ENCODE assay signal across 13 mouse cellular contexts in genomic region chr19:10695801-10696200, GRCm38 (mm10). TPM values are rescaled to one million over a fixed set of nuclear protein-coding genes. Genes with fewer than 3 reads are reported as not detected.
DNase-seq lines count a peak whose midpoint lies in the region; ATAC-seq and TF ChIP-seq lines count a peak whose summit lies in the region.
"Had no signal": no experiment of that assay in that cellular context is flagged by ENCODE, and none has a peak within 500 bp of the region (broad histone marks: within the 10 kb centered on the region; RNA-seq: fewer than 3 reads in every experiment).

No protein-coding gene starts in this region.

- H3K27ac ChIP-seq in heart, embryonic 13.5 days (replicated peaks), result peak overlapping the region; percentile 30; the same call in 1 of the 2 replicates
- H3K27ac ChIP-seq in midbrain, embryonic 10.5 days (replicated peaks), result peak overlapping the region; percentile 46
- no peak overlapping the region for H3K27ac ChIP-seq in midbrain, embryonic 11.5 days (ENCODE audit: low read depth, low read length)
- peak overlapping the region; percentile 68 for H3K27ac ChIP-seq in intestine, postnatal 0 days (ENCODE audit: low read depth, low read length)
- peak overlapping the region; percentile 48; the same call in 1 of the 2 replicates for H3K27ac ChIP-seq in stomach, embryonic 14.5 days (ENCODE audit: low read length)

- DNase-seq in heart, postnatal 4 days, result no peak
- DNase-seq in midbrain, embryonic 10.5 days (ENCODE audit: low spot score), result no peak
- DNase-seq in midbrain, embryonic 11.5 days (ENCODE audit: low spot score, missing footprints), result no peak
- DNase-seq in cerebellum, postnatal 25 days, result no peak
- no peak for DNase-seq in urinary bladder, postnatal 4 days (ENCODE audit: low spot score in 2 of 2)
- DNase-seq: lung, postnatal 4 days had no signal

- no peak overlapping the region for H3K4me3 ChIP-seq in heart, embryonic 13.5 days
- H3K4me3 ChIP-seq in midbrain, embryonic 10.5 days, result no peak overlapping the region
- H3K4me3 ChIP-seq in midbrain, embryonic 11.5 days (ENCODE audit: low read depth, low read length), result no peak overlapping the region
- H3K4me3 ChIP-seq in intestine, postnatal 0 days (ENCODE audit: low read depth, low read length), result no peak overlapping the region
- H3K4me3 ChIP-seq in stomach, embryonic 14.5 days (ENCODE audit: low read depth, low read length), result no peak overlapping the region

- no peak for ATAC-seq in heart, embryonic 13.5 days (ENCODE audit: extremely low read depth, insufficient number of reproducible peaks, low FRiP score, low TSS enrichment)
- no peak for ATAC-seq in midbrain, embryonic 11.5 days (ENCODE audit: low FRiP score)
- ATAC-seq in intestine, postnatal 0 days, result no peak
- ATAC-seq in stomach, embryonic 14.5 days (ENCODE audit: insufficient number of reproducible peaks, insufficient read depth, low FRiP score, low read depth), result no peak
- ATAC-seq: Patski had no signal

- H3K36me3 ChIP-seq in heart, embryonic 13.5 days, result no peaks in the 10 kb centered on the region; the same call in 1 of the 2 replicates
- H3K36me3 ChIP-seq in midbrain, embryonic 10.5 days, result no peaks in the 10 kb centered on the region
- no peaks in the 10 kb centered on the region for H3K36me3 ChIP-seq in midbrain, embryonic 11.5 days (ENCODE audit: control insufficient read depth, insufficient read depth, low read length)
- H3K36me3 ChIP-seq in intestine, postnatal 0 days (ENCODE audit: control insufficient read depth, insufficient read depth), result no peaks in the 10 kb centered on the region; the same call in 1 of the 2 replicates
- no peaks in the 10 kb centered on the region for H3K36me3 ChIP-seq in stomach, embryonic 14.5 days (ENCODE audit: control insufficient read depth, insufficient read depth, low read length)

- peaks cover 73% of the 10 kb centered on the region for H3K4me1 ChIP-seq in heart, embryonic 13.5 days
- peaks cover 55% of the 10 kb centered on the region for H3K4me1 ChIP-seq in midbrain, embryonic 10.5 days
- peaks cover 27% of the 10 kb centered on the region for H3K4me1 ChIP-seq in midbrain, embryonic 11.5 days (ENCODE audit: control insufficient read depth, insufficient read depth, low read length)
- peaks cover 58% of the 10 kb centered on the region for H3K4me1 ChIP-seq in intestine, postnatal 0 days (replicated peaks; ENCODE audit: control insufficient read depth, insufficient read depth, low read length)
- H3K4me1 ChIP-seq in stomach, embryonic 14.5 days (ENCODE audit: control insufficient read depth, insufficient read depth, low read length), result peaks cover 48% of the 10 kb centered on the region

- H3K27me3 ChIP-seq in heart, embryonic 13.5 days (replicated peaks), result no peaks in the 10 kb centered on the region
- 0 out of 2 replicates have a peak, but pooled peaks cover 4% of the 10 kb centered on the region for H3K27me3 ChIP-seq in midbrain, embryonic 10.5 days (ENCODE audit: low read depth, poor library complexity, severe bottlenecking)
- H3K27me3 ChIP-seq in midbrain, embryonic 11.5 days (ENCODE audit: control insufficient read depth, insufficient read depth, low read length), result no peaks in the 10 kb centered on the region
- H3K27me3 ChIP-seq in intestine, postnatal 0 days (replicated peaks; ENCODE audit: control insufficient read depth, insufficient read depth, low read length), result no peaks in the 10 kb centered on the region
- H3K27me3 ChIP-seq in stomach, embryonic 14.5 days (ENCODE audit: control insufficient read depth, insufficient read depth, low read length), result no peaks in the 10 kb centered on the region
- H3K27me3 ChIP-seq: Patski had no signal

- no peak for TF ChIP-seq CTCF in intestine, postnatal 0 days (IDR thresholded peaks at IDR 0.05; ENCODE audit: low read depth)

- 59% methylated on average over 7 of the region's 7 CpGs for WGBS in heart, embryonic 13.5 days
- WGBS in midbrain, embryonic 10.5 days, result 46% methylated on average over 7 of the region's 7 CpGs
- WGBS in midbrain, embryonic 11.5 days, result 41% methylated on average over 7 of the region's 7 CpGs
- 64% methylated on average over 7 of the region's 7 CpGs for WGBS in intestine, postnatal 0 days
- WGBS in stomach, embryonic 14.5 days, result 61% methylated on average over 7 of the region's 7 CpGs

- no peak overlapping the region for H3K4me2 ChIP-seq in heart, embryonic 13.5 days
- no peak overlapping the region for H3K4me2 ChIP-seq in midbrain, embryonic 11.5 days
- H3K4me2 ChIP-seq in intestine, postnatal 0 days (replicated peaks; ENCODE audit: low read depth), result peak overlapping the region; percentile 17; the same call in 1 of the 2 replicates
- no peak overlapping the region for H3K4me2 ChIP-seq in stomach, embryonic 14.5 days (replicated peaks; ENCODE audit: low read depth, low read length)

- no peaks in the 10 kb centered on the region for H3K9me3 ChIP-seq in heart, embryonic 13.5 days
- no peaks in the 10 kb centered on the region for H3K9me3 ChIP-seq in midbrain, embryonic 10.5 days (replicated peaks)
- no peaks in the 10 kb centered on the region for H3K9me3 ChIP-seq in midbrain, embryonic 11.5 days (ENCODE audit: control insufficient read depth, low read length)
- no peaks in the 10 kb centered on the region for H3K9me3 ChIP-seq in intestine, postnatal 0 days (ENCODE audit: control insufficient read depth)
- no peaks in the 10 kb centered on the region for H3K9me3 ChIP-seq in stomach, embryonic 14.5 days (ENCODE audit: control insufficient read depth, low read depth, low read length)

- peak overlapping the region; percentile 61 for H3K9ac ChIP-seq in heart, embryonic 13.5 days
- no peak overlapping the region; the same call in 1 of the 2 replicates for H3K9ac ChIP-seq in midbrain, embryonic 11.5 days (ENCODE audit: low read length)
- 0 out of 2 replicates have a peak overlapping the region, but pooled peaks have one; percentile 11 for H3K9ac ChIP-seq in intestine, postnatal 0 days (ENCODE audit: low read depth, low read length)
- H3K9ac ChIP-seq in stomach, embryonic 14.5 days (replicated peaks; ENCODE audit: low read depth, low read length), result no peak overlapping the region

RNA-seq across cellular contexts. Expression of gene Vps37c, which starts 7.3 kb away (rescaled TPM):
- polyA plus RNA-seq in heart, embryonic 13.5 days (2015; fragmentation: Nextera tagmentation; extraction: Ambion mirVana), result 28.4 and 30.3 TPM in 2 replicates
- 10 to 100 TPM; 26.1 to 27.9 TPM for total RNA-seq in heart, postnatal 4 days (2021)
- polyA plus RNA-seq in midbrain, embryonic 10.5 days (2016; fragmentation: Nextera tagmentation; extraction: Ambion mirVana), result 33.8 and 36.0 TPM in 2 replicates
- polyA plus RNA-seq in midbrain, embryonic 11.5 days (2014; fragmentation: Nextera tagmentation; extraction: Ambion mirVana), result 23.1 and 26.0 TPM in 2 replicates
- polyA plus RNA-seq in intestine, postnatal 0 days (2015; fragmentation: Nextera tagmentation; extraction: Ambion mirVana), result 31.3 and 32.2 TPM in 2 replicates
- polyA plus RNA-seq in stomach, embryonic 14.5 days (2014; fragmentation: Nextera tagmentation; extraction: Ambion mirVana), result 37.5 and 40.4 TPM in 2 replicates

RNA-seq across cellular contexts. Expression of gene Pga5, which starts 17.9 kb away (rescaled TPM):
- polyA plus RNA-seq in heart, embryonic 13.5 days (2015; fragmentation: Nextera tagmentation; extraction: Ambion mirVana), result not detected in 2 replicates
- not detected for total RNA-seq in heart, postnatal 4 days (2021)
- not detected in 2 replicates for polyA plus RNA-seq in midbrain, embryonic 10.5 days (2016; fragmentation: Nextera tagmentation; extraction: Ambion mirVana)
- polyA plus RNA-seq in midbrain, embryonic 11.5 days (2014; fragmentation: Nextera tagmentation; extraction: Ambion mirVana), result not detected in 2 replicates
- 5.0 and 24.6 TPM in 2 replicates for polyA plus RNA-seq in intestine, postnatal 0 days (2015; fragmentation: Nextera tagmentation; extraction: Ambion mirVana)
- polyA plus RNA-seq in stomach, embryonic 14.5 days (2014; fragmentation: Nextera tagmentation; extraction: Ambion mirVana), result 10.2 and 14.1 TPM in 2 replicates
- total RNA-seq: granulocyte monocyte progenitor cell, adult 5-6 weeks; layer of hippocampus, adult 18-20 months had no signal
- polyA plus RNA-seq: C2C12 had no signal

RNA-seq across cellular contexts. Expression of gene Cd5, which starts 43.0 kb away (rescaled TPM):
- 0.71 TPM in 2 replicates for polyA plus RNA-seq in heart, embryonic 13.5 days (2015; fragmentation: Nextera tagmentation; extraction: Ambion mirVana)
- total RNA-seq in heart, postnatal 4 days (2021), result under 1 TPM; 0.34 to 0.95 TPM
- not detected in 2 replicates for polyA plus RNA-seq in midbrain, embryonic 10.5 days (2016; fragmentation: Nextera tagmentation; extraction: Ambion mirVana)
- 0.08 and 0.22 TPM in 2 replicates for polyA plus RNA-seq in midbrain, embryonic 11.5 days (2014; fragmentation: Nextera tagmentation; extraction: Ambion mirVana)
- polyA plus RNA-seq in intestine, postnatal 0 days (2015; fragmentation: Nextera tagmentation; extraction: Ambion mirVana), result 0.12 and 0.18 TPM in 2 replicates
- 0.77 and 2.1 TPM in 2 replicates for polyA plus RNA-seq in stomach, embryonic 14.5 days (2014; fragmentation: Nextera tagmentation; extraction: Ambion mirVana)
- total RNA-seq: granulocyte monocyte progenitor cell, adult 5-6 weeks; layer of hippocampus, adult 18-20 months had no signal
- polyA plus RNA-seq: Patski had no signal

Comparison
In these comparisons a context has a peak if more than half of its experiments do, and no peak if none do; other contexts are left out.
1. H3K9ac ChIP-seq: peak in heart, embryonic 13.5 days (single experiment) and intestine, postnatal 0 days (single experiment); none in midbrain, embryonic 11.5 days (single experiment) and stomach, embryonic 14.5 days (single experiment).